Mouse (Mus musculus) E14TG2a.4 (cell line): ENCODE measurements around the gene Gm20388.

Source experiments
- CTCF ChIP-seq: conservative IDR thresholded peaks from 2 replicates; pipeline ENCODE4 v1.5.1; 2014; ENCODE audit warnings: low read length
- NANOG ChIP-seq: IDR thresholded peaks from 2 replicates; pipeline ENCODE4 v1.6.1; 2014; ENCODE audit warnings: borderline replicate concordance, low read length, mixed read lengths
- POU5F1 ChIP-seq: IDR thresholded peaks from 2 replicates; pipeline ENCODE4 v1.6.1; 2014; ENCODE audit warnings: low read length, borderline replicate concordance

- no peak for TF ChIP-seq CTCF
- TF ChIP-seq POU5F1: no peak
- no peak for TF ChIP-seq NANOG
Observed at GRCm38 (mm10) chr8:122546066-122546755, 2635.6 kb downstream of the Gm20388 start.
